ENCODE assay signal across 26 mouse cellular contexts in genomic region chr19:33007582-33007981, GRCm38 (mm10).
"Had no signal": no experiment of that assay in that cellular context is flagged by ENCODE, and none has a peak within 500 bp of the region (broad histone marks: within the 10 kb centered on the region; RNA-seq: fewer than 3 reads in every experiment).

No protein-coding gene starts in this region.

- H3K9ac ChIP-seq: heart, embryonic 13.5 days; heart, embryonic 15.5 days; hindbrain, embryonic 13.5 days; hindbrain, embryonic 15.5 days; intestine, embryonic 15.5 days; limb, embryonic 12.5 days had no signal

- H3K27ac ChIP-seq: gastrocnemius, adult 2 months; heart, adult 2 months; heart, embryonic 13.5 days; heart, embryonic 15.5 days; hindbrain, embryonic 13.5 days; hindbrain, embryonic 15.5 days; intestine, embryonic 15.5 days; kidney, postnatal 0 days; layer of hippocampus, adult 2 months; left cerebral cortex, adult 2 months; limb, embryonic 10.5 days; limb, embryonic 12.5 days had no signal

- H3K9me3 ChIP-seq: heart, embryonic 13.5 days; heart, embryonic 15.5 days; hindbrain, embryonic 13.5 days; hindbrain, embryonic 15.5 days; intestine, embryonic 15.5 days; limb, embryonic 10.5 days; limb, embryonic 12.5 days had no signal

- H3K4me1 ChIP-seq: heart, embryonic 13.5 days; heart, embryonic 15.5 days; hindbrain, embryonic 13.5 days; hindbrain, embryonic 15.5 days; intestine, embryonic 15.5 days; limb, embryonic 10.5 days; limb, embryonic 12.5 days had no signal

- H3K36me3 ChIP-seq: heart, embryonic 13.5 days; heart, embryonic 15.5 days; hindbrain, embryonic 13.5 days; hindbrain, embryonic 15.5 days; intestine, embryonic 15.5 days; limb, embryonic 10.5 days; limb, embryonic 12.5 days had no signal

- ATAC-seq: inflammation-experienced regulatory T-cells, adult 6 months; intestine, embryonic 15.5 days; intestine, postnatal 0 days had no signal

- DNase-seq: gastrocnemius, adult 2 months; gastrocnemius, postnatal 10 days; gastrocnemius, postnatal 25 days; heart, adult 11 months; heart, adult 2 months; heart, postnatal 14 days; heart, postnatal 36 days; kidney, adult 18-20 months; kidney, adult 8-10 months; kidney, postnatal 14 days; kidney, postnatal 4 days; liver had no signal

- H3K4me2 ChIP-seq: heart, embryonic 11.5 days; heart, embryonic 13.5 days; heart, embryonic 15.5 days; hindbrain, embryonic 13.5 days; hindbrain, embryonic 15.5 days; intestine, embryonic 15.5 days; limb, embryonic 12.5 days; liver, embryonic 11.5 days had no signal

- H3K27me3 ChIP-seq: heart, embryonic 13.5 days; heart, embryonic 15.5 days; hindbrain, embryonic 13.5 days; hindbrain, embryonic 15.5 days; intestine, embryonic 15.5 days had no signal

- H3K4me3 ChIP-seq: gastrocnemius, adult 2 months; heart, adult 2 months; heart, embryonic 13.5 days; heart, embryonic 15.5 days; hindbrain, embryonic 13.5 days; hindbrain, embryonic 15.5 days; intestine, embryonic 15.5 days; layer of hippocampus, adult 2 months; left cerebral cortex, adult 2 months; limb, embryonic 10.5 days; limb, embryonic 12.5 days had no signal
